Mouse (Mus musculus): ENCODE data around the gene Trim38. TPM values are rescaled to one million over a fixed set of nuclear protein-coding genes. Genes with fewer than 3 reads are reported as not detected.
A peak's percentile ranks its signal among the peaks of the same experiment; 100 is the strongest.

Trim38 gene
- polyA plus RNA-seq, 1 experiment = 0.36 TPM

DNA sequence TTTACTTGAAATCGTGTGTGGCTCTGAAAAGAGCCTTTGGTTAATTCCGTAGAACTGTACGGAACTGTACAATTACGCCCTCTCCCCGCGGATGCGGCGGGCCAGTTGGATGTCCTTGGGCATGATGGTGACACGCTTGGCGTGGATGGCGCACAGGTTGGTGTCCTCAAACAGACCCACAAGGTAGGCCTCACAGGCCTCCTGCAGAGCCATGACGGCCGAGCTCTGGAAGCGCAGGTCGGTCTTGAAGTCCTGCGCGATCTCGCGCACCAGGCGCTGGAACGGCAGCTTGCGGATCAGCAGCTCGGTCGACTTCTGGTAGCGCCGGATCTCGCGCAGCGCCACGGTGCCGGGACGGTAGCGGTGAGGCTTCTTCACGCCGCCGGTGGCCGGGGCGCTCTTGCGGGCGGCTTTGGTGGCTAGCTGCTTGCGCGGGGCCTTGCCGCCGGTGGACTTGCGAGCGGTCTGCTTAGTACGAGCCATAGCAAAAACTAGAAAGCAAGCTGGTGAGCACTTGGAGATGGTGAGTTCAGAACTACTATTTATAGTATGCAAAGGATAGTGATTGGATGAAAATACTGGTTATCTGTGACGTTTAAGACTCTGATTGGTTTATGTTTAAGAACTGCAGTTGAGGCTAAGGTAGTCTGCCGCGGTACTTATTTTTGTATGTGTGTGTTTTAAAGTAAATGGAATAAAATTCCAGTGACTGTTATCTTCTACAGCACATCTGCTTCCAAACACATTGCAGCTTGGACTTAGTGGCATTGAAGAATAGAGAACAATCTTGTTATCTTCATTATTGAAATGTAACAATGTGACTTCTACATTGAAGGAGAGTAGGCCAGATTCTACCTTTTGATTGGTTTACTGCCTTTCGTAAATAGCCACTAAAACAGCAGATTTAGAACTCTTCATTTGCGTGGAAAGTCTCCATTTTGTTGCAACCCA, 7.6 kb upstream of the Trim38 start, which contains the start of gene Hist1h3a:
Gene Hist1h3a (minus strand): TSS at position 516 of the 951 bp plus-strand sequence.
- peak; percentile 42 for DNase-seq (ENCODE audit: low spot score)

DNA sequence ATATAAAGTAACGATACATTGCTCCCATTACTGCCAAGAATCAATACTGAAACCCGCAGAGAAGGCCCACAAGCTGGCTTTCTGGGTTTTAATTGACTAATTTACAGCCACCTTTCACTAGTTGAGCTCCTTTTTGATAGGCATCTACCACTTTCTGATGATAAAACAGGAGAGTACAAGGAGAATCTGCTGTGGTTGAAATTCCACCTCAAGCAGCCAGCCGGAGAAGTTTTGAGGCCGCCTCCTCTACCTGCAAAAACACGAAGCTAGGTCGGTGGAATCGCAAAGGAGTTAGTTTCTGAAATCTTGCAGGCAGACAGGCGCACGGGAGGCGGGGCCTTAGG, 6.5 kb upstream of the Trim38 start:
- no peak for DNase-seq (ENCODE audit: low spot score)

GRCm38 (mm10) chr13:23763586-23764323, 6.0 kb upstream of the Trim38 start, which contains the start of gene Hist1h1a:
Hist1h1a (plus strand) TSS chr13:23763666.
- DNase-seq (ENCODE audit: low spot score) = peak; percentile 60

DNA sequence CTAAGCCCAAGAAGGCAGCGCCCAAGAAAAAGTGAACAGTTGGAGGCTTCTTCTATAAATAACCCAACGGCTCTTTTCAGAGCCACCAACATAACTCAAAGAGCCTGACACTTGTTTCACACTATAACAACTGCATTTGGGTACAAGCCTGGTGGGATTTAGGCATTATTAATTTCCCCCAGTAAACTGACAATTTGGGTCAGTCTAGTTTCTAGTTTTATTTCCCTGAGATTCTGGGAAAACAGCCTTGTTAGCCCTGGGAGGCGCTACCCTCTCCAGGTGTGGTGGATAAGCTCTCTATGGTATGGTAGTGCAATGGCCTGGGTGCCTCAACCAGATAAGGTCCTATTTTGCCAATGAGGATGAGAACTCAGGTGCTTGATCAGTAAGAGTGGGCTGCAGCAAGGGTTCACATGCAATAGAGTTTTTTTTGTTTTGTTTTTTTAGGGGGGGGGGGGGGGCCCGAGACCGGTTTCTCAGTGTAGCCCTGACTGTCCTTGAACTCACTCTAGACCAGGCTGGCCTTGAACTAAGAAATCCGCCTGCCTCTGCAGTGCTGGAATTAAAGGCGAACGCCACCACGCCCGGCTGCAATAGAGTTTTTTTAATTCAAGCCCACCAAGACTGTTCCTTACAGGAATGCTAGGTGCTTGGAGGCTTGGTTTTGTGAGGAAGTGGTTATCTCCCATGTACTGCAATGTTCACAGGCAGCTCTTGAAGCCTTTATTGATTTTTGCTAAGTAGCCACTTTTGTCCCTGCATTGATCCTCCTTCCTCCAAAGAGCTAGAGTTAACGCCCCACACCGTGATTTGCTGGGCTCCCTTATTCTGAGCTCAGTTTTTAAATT, 5.2 kb upstream of the Trim38 start:
- no peak for DNase-seq (ENCODE audit: low spot score)

- DNase-seq (ENCODE audit: low spot score) = no peak
These were observed 4.6 kb upstream of the Trim38 start for GRCm38 (mm10) chr13:23765172-23765513.

DNA sequence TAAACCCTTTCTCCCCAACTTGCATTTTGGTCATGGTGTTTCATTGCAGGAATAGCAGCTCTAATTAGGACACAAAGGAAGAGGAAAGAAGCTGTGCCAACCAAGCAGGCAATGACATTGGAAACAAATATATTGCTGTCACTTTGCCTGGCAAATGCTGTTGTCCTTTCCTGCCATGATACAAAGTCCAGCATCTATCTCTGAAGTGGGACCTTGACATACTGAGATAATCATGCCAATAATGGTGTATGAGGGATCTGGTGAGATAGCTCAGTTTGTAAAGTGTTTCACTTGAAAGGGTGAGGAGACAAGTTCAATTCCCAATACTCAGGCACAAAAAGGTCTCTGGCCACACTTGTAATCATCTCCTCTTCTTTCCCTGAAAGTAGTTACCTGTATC, 2.9 kb upstream of the Trim38 start:
- DNase-seq (ENCODE audit: low spot score) = no peak

GRCm38 (mm10) chr13:23768834-23769397, 797 bp upstream of the Trim38 start:
- DNase-seq (ENCODE audit: low spot score) = no peak

- DNase-seq (ENCODE audit: low spot score) = no peak
These were observed 3.0 kb downstream of the Trim38 start for GRCm38 (mm10) chr13:23772561-23773313.

DNA sequence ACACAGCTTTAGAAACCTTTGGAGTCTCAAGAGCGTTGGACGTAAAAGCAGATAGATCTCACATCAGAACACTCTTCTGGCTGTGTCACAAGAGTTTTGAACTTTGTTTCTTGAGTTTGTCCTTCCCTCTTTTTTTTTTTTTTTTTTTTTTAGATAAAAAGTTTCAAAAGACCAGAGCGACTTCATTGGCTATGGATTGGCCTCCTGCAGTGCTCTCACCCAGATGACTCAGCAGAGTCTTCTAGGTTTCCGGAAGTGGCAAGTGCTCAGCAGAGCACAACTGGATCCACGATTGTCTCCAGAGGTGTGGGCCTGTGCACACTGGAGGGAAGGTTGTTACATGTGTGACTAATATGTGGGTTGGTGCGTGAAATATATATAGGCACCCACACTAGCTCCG, 8.6 kb downstream of the Trim38 start:
- no peak for DNase-seq (ENCODE audit: low spot score)

DNA sequence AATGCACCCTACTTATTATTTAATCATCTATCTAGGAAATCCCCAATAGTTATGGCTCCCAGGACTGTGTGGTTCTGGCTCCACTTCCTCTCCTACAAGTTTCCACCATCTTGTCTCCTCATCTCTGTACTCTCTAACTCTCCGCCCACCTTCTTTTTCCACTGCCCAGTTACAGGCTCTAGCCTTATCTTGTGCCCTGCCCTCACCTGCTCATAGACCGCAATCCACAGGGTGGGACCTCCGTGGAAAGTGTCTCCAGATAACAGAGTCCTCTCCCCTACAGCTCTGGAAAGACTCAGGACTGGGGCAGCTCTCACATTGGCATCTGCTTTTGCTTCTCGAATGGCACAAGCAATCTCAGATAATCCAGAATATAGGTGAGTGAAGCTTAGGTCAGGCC, 9.3 kb downstream of the Trim38 start:
- DNase-seq (ENCODE audit: low spot score) = no peak

DNA sequence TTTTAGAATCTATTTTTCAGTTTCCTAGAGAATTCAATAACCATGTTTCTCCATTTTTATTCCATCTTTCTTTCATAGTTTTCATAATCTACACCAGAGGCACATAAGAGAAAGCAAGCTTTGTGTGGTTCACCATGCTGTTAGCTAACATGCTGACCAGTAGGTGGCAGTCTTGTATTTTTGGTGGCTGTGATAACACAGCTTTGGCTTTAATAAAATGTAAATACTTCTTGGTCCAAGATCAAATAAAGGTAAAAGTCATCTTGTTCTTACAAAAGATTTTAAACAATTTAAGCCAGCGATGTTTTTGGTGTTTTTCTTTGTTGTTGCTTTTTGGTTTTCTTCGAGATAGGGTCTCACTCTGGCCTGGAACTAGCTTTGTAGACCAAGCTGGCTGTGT, 22.8 kb downstream of the Trim38 start:
- no peak for DNase-seq (ENCODE audit: low spot score)

DNA sequence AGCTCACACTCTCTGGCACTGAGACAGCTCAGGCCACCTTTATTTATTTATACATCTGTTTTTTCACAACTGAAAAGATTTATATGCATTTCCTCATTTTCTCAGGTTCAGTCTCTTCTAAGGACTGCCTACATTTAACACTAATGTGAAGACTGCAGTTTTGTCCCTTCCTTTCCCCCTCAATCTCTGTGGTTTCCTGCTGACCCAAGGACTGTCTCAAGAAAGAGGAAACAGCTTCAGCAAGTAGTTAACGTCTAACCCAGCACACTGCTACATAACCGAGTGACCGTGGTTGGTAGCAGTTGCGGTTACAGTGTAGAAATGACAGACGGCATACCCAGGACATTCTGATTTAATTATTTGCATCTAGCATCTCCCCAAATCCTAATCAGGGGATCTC, 29.7 kb downstream of the Trim38 start:
- no peak for DNase-seq (ENCODE audit: low spot score)

DNA sequence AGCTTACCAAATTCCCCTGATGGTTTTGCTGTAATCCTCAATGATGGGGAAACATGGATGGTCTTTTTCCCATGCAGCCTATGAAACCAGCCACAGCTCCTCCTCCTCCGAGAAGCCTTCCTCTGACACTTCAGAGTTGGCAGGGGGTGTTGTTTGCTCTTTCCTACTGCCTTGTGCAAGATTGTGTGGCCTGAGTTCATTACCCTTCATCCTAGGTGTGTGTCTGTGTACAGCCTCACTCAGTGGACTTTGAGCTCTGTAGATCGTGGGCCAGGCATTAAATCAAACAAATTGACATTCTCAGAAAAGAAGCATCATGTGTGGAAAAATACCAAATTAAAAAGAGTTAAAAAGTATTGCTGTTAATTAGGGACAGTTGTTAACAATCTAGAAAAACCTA, 34.8 kb downstream of the Trim38 start:
- no peak for DNase-seq (ENCODE audit: low spot score)

DNA sequence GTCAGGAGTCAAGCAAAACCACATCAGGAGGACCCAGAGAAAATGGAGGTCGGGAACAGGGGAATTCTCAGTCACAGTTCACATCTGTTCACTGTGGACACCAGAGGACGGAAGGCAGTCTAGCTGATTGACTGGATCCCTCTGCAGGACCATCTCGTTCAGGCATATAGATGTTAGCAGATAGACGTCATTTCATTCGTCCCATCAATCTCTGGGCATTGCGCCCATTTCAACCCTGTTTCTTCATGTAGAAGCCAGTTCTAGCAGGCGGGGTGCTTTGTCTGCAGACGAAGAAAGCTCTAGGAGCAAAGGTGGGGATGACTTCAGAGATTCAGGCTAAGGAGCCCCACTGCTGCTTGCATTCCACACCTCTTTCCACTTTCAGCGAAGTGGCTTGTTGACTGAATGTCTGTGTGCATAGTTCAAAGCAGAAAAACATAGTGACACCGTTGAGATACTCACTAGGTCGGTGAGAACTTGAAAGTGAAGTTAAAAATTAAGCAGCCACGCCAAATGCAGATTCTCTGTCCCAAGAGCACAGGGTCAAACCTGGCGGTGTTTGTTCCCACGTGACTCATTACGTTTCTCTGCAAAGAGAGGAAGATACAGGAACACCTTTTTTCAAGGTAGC, 36.8 kb downstream of the Trim38 start, which contains the start of gene Slc17a2:
Gene Slc17a2 (plus strand): TSS at position 572 of the 631 bp plus-strand sequence.
- DNase-seq (ENCODE audit: low spot score) = no peak

GRCm38 (mm10) chr13:23816148-23816547, 46.4 kb downstream of the Trim38 start:
- DNase-seq (ENCODE audit: low spot score) = no peak

GRCm38 (mm10) chr13:23820179-23820940, 50.6 kb downstream of the Trim38 start:
- DNase-seq (ENCODE audit: low spot score) = no peak

GRCm38 (mm10) chr13:23822213-23822612, 52.5 kb downstream of the Trim38 start:
- DNase-seq (ENCODE audit: low spot score) = no peak

DNA sequence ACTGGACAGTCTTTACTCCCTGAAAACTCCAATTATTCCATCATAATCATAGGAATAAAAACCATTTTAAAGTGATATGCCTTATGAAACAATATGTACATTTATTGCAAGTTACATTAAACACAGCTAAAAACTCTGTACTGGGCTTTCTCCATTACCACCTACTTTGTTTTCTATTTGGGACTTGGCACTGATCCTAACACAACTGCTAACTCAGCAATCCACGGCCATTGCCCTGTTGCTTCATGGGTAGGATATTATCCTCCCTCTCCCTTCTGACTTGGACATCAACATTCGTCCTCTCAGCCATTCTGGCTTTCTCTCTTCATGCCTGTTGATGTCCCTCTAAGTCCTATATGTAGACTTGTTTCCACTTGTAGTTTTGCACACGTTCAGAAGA, 56.9 kb downstream of the Trim38 start:
- no peak for DNase-seq (ENCODE audit: low spot score)

- no peak for DNase-seq (ENCODE audit: low spot score)
These were observed 63.3 kb downstream of the Trim38 start for GRCm38 (mm10) chr13:23833053-23833452.

DNA sequence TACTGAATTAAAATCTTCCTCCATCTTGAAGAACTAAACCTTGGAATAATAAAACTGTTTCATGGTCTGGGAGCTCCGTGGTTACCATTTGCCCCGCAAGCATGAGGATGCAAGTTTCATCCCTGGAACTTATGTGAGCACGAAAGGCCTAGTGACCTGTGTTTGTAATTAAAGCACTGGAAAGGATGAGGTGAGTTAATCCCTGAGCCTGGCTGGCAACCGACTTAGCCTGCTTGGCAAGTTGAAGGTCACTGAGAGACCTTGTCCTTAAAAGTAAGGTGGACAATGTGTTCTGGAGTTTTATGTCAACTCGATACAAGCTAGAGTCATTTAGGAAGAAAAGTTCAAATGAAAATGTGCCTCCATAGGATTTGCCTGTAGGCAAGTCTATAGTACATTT, 65.1 kb downstream of the Trim38 start:
- DNase-seq (ENCODE audit: low spot score) = no peak

Data from urinary bladder, adult 2 months (tissue).